Mouse (Mus musculus): ENCODE measurements at regions not wholly inside any gene's neighbourhood (a gene's known extent, or its start where the extent isn't known, plus 50 kb on each side); places are given as distances from the start of the nearest gene placed in this dataset.
"Not testable (repeated sequence)": the region's sequence is repeated elsewhere in the genome, so short reads cannot be mapped to it uniquely, and the experiment has no call there.

DNA sequence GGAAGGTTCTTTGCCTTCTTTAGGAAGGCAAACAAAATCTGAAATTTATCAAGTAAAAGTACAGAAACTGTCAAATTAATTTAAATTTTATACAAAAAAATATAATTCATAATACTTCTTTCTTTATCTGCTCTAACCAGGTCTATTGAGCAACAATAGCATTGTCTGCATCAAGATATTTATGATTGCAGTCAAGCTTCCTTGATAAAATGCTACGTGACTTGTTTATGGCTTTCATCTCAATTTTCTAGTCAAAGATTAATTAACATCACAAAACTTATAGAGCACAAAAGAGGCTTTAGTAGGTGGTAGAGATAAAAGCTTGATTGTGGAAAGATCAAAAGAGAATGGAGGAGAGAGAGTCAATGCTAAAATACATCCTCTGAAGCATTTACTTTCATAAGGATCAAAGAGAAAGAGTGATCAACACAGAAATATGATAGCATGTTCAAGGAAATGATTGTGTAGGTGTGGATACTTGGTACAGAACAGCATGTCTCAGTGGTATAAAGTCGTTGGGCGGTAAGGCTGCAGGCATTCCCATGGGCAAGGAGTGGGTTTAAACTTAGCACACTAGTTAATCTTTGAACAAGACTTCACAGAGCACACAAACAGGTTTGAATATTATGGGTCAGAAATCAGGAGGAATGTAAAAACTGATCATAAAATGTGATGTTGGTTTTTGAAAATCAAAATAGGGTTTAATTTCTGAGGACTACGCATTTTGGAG, 164.3 kb upstream of the Speer4f2 start:
- CTCF ChIA-PET: no interaction called here

- CTCF ChIA-PET: no interaction called here
Measured at GRCm38 (mm10) chr5:17210723-17211245, 162.2 kb upstream of the Speer4f2 start.

DNA sequence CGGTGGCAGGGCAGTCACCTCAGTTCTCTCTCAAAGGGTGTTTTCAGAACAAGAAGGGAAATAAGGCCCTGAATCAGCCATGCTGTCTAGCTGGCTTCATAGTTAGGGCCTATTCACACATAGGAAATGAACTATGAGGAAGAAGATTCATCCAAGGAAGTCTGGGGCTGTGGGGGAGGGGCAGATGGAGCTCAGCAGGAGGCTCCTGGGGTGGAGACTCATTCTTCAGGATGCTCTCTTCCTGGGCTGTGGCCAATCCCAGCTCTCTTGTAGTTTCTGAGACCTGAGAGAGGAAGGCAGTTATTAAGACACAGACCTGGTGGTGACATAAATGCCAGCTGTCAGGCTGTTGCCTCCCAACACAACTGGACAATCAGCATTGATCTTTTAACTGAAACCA, 149.4 kb upstream of the Speer4f2 start:
- CTCF ChIA-PET: not testable (repeated sequence)

DNA sequence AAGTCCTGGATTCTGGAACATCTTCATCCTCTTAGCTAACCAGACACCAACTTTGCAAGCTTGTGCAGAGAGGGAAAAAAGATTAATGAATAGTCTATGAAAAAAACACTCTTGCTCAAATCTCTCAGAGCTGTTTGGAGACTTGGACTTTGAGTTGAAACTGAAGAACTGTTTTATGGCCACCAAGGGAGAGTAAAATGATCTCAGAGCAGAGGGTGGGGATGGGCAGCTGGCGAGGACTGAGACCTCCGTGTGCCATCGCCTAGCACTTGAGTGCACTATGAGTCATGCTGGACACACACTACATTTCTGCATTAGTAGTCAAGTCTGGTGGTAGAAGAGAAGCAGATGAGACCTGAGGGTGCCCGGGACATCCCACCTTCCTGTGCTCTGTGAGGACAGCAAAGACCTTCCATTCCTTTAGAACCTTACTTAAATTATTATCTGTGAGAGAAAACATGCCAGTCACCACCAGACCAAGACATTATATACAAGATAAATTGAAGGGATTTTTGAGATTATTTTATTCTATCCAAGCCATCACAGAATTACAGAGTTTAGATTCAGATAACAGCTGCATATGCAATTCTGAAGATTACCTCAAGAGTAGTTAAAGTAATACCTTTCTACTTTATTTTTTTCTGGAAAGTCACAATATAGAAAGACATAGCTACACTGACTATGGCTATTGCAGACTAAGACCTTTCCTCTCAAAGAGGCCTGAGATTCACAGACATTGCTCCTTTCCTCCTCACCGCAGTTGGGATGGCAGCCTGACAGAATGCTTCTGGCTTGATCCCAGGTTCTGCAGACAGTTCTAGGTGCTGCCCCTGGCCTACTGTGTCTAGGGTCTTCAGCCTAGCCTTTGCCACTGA, 125.0 kb upstream of the Speer4f2 start:
- CTCF ChIA-PET: no interaction called here

- CTCF ChIA-PET: no interaction called here
Measured at GRCm38 (mm10) chr5:17260541-17261325, 112.2 kb upstream of the Speer4f2 start.

- CTCF ChIA-PET: no interaction called here
Measured at GRCm38 (mm10) chr5:17262126-17262525, 110.9 kb upstream of the Speer4f2 start.

- CTCF ChIA-PET: no interaction called here
Measured at GRCm38 (mm10) chr5:17271153-17271552, 101.8 kb upstream of the Speer4f2 start.

DNA sequence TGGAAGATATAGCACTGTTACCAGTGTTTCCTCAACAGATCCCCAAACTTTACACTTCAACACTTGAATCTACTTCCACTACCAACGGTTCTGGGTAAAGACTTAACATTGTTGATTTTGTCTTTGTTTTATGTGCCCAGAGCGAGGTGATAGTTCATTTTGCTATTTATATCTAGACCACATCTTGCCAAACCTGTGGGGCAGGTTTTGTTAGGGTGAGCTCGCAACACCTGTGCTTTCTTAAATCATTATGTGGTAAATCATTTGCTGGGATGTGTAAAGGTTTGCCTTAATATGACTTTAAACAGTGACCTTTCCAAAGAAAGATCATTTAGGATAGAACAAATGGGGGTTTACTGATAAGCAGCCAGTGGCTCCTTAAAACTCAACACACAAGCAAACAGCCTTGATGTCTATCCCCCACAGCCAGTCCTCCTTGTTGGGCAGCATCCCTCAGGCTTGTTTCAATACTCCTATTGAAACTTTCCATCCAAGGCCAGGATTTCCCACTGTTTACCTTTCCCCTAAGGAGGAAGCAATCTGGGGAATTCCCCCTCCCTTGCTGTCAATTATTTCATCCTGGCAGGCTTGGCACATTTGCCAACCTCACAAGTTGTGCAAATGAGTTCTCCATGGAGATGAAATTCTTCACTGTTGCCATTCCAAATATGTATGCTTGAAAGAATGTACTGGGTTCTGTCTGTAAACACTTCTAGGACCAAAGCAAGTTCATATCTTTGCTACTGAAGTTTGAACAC, 101.1 kb upstream of the Speer4f2 start:
- CTCF ChIA-PET: no interaction called here

- CTCF ChIA-PET: no interaction called here
Measured at GRCm38 (mm10) chr5:17275346-17275745, 97.6 kb upstream of the Speer4f2 start.

DNA sequence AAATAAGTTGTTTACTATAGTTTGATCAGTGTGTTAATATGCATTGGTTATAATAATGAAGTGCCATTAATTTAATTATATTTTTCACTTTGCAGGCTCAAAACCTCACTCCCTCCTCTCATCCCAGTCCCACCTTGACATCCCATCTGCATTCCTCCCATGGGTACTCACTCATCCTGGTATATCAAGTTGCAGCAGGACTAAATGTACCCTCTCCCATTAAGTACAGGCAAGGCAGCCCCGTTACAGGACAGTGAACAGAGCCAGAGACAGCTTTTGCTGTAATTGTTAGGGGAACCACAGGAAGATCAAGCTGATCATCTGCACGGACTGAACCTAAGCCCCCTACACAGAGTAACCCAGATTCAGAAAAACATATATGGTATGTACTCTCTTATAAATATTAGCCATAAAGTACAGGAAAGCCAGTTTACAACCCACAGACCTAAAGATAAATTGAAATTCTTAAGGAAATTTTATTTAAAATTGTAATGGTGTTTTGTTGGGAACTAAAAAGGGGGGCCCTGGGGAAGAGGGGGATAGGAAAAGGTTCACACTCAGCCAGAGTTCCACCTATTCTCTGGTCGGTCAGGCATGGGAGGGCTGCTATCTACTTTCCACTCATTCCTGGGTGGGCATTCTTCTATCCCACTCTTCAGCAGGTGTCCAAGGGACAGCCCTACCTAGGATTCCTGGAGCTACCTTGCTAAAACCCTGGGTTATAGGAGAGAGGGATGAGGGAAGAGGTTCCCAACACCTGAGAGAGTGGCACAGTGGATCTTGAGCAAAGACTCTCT, 96.0 kb upstream of the Speer4f2 start:
- CTCF ChIA-PET: no interaction called here

- CTCF ChIA-PET: no interaction called here
Measured at GRCm38 (mm10) chr5:17280203-17280602, 92.8 kb upstream of the Speer4f2 start.

DNA sequence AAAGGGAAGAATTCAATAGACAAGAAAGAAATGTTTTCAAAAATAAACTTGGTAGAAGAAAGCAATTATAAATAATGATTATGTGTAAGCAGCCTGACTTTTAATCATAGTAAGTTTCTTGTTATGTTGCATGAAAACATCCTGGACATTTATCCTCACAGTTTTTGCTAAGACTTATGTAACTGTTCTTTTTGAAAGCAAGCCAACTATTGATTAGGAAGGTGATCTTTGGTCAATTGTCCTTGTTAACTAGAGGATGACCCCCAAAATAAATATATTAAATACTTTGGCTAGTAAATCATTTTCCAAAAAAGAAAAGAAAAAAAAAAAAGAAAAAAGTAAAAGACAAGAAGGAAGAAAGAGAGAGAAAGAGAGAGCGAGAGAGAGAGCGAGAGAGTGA, 92.0 kb upstream of the Speer4f2 start:
- CTCF ChIA-PET: no interaction called here

- CTCF ChIA-PET: no interaction called here
Measured at GRCm38 (mm10) chr5:17289028-17289427, 84.0 kb upstream of the Speer4f2 start.

DNA sequence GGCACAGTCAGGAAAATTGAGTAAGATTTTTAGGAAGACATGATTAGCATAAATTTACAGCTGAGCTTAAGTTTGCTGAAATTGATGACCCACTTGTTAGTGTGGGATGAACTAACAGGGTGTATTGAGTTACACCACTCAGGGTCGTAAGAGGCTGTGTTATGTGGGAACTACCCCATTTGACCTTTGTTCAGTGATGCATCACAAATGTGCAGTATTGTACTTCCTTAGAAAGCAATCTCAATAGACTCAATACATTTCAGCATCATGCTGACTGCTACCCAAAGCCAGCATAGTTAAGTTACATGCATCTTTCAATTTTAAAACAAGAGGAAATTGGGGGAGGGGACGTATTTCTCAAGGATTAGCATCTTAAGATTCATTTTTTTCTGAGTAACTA, 80.4 kb upstream of the Speer4f2 start:
- CTCF ChIA-PET: no interaction called here

DNA sequence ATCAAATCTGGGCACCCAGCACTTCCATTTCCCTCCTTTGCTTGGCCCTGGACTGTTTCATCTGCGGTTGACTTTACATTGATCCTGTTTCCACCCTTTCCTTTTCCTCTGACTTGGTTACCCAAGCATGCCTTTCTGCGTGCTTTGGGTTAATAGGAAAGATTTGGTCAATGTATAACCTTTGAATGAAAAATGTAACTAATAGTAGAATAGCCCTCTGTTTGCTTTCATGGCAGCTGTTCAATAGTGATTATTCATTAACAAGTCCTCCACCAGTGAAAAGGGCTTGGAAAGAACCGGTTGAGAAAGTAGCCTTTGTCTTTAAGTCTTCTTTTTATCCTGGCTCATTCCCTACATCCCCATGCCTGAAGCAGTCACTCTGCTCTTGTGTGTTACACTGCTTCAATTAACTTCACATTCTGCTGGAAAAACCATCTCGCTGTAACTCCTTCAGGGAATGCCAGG, 76.4 kb upstream of the Speer4f2 start:
- CTCF ChIA-PET: no interaction called here

DNA sequence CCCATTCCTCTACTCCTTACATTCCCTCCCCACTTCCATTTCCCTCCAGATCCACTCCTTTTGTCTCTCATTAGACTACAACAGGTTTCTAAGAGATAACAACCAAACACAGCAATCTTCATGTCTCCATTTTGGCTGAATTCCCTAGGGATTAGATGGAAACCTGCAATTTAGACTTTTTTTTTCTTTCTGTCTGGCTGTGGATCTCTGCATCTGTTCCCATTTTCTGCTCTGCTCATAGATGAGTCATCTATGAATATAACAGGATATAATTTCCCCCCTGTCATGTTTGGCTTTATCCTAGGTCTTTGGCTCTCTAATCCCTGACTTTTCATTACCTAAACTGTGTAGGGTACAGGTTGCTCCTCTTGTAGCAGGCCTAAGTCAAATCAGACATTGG, 73.1 kb upstream of the Speer4f2 start:
- CTCF ChIA-PET: no interaction called here

DNA sequence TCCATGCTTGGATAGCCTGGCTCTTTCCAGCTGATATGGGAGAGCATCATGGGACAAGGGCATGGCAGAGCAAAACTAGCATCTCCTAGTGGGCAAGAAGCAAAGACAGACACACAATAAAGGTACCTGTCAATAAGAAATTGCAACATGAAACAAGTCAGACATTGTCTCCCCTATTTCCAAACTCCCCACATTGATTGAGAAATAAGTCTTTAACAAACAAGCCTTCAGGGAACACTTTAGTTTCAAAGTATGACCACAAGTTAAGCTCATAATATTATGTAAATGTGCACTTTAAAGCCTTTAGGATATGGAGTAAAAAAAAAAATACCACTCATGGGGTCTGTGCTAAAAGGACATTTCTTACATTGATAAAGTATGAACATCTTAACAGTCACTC, 51.5 kb upstream of the Speer4f2 start:
- CTCF ChIA-PET: no interaction called here
